15 mouse cellular contexts compared by ENCODE assay signal in the genomic region with DNA sequence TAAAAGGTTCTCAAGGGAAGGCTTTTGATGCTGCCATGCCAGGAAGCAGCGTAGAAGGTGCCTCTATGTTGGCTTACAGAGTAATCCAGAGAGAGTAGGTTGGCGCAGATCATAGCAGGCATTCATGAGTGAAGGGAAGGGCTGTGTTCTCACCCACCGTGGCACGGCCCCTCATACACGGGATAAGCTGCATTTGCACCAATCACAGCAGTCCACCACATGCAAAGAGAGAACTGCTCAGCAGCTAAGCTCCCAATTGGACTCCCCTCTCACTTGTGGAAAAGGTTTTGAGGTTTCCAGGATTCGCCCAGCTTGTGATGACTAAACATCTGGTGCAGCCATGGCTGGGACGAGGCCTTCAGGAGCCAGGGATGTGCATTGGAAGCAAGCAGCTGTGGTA. TPM values are rescaled to one million over a fixed set of nuclear protein-coding genes. Genes with fewer than 3 reads are reported as not detected.
DNase-seq lines count a peak whose midpoint lies in the region; ATAC-seq and TF ChIP-seq lines count a peak whose summit lies in the region.
"Had no signal": no experiment of that assay in that cellular context is flagged by ENCODE, and none has a peak within 500 bp of the region (broad histone marks: within the 10 kb centered on the region; RNA-seq: fewer than 3 reads in every experiment).

No protein-coding gene starts in this region.

- peak overlapping the region; percentile 27 for H3K27ac ChIP-seq in kidney, postnatal 0 days
- H3K27ac ChIP-seq in limb, embryonic 15.5 days, result no peak overlapping the region
- H3K27ac ChIP-seq: embryonic facial prominence, embryonic 13.5 days; hindbrain, postnatal 0 days had no signal

- no peaks in the 10 kb centered on the region for H3K36me3 ChIP-seq in kidney, postnatal 0 days (ENCODE audit: insufficient read depth, low read length)
- H3K36me3 ChIP-seq in limb, embryonic 15.5 days, result no peaks in the 10 kb centered on the region
- H3K36me3 ChIP-seq: embryonic facial prominence, embryonic 13.5 days had no signal

- WGBS in kidney, postnatal 0 days, result 65% methylated on average over 7 of the region's 7 CpGs
- 74% methylated on average over 7 of the region's 7 CpGs for WGBS in limb, embryonic 15.5 days

- DNase-seq in adrenal gland, adult 2 months, result peak; percentile 45
- no peak for DNase-seq in adrenal gland, postnatal 25 days
- no peak for DNase-seq in kidney, postnatal 0 days (ENCODE audit: low spot score)
- DNase-seq in kidney, adult 11 months, result no peak
- peak; percentile 36 for DNase-seq in 3T3-L1 (ENCODE audit: low read depth, low spot score)
- DNase-seq in left cerebral cortex, adult 8-10 months (ENCODE audit: low spot score in 2 of 2), result no peak
- DNase-seq in thymus, postnatal 4 days, result no peak
- DNase-seq: cerebellum, postnatal 36 days; gastrocnemius, postnatal 25 days; right cerebral cortex, postnatal 4 days had no signal

- peaks cover 8% of the 10 kb centered on the region; the same call in 1 of the 2 replicates for H3K4me1 ChIP-seq in kidney, postnatal 0 days (replicated peaks; ENCODE audit: insufficient read depth, low read length)
- peaks cover 38% of the 10 kb centered on the region for H3K4me1 ChIP-seq in limb, embryonic 15.5 days

- TF ChIP-seq CTCF in kidney, postnatal 0 days (IDR thresholded peaks at IDR 0.05; ENCODE audit: low read depth), result no peak

- H3K9ac ChIP-seq in kidney, postnatal 0 days (ENCODE audit: low read depth, low read length), result no peak overlapping the region
- no peak overlapping the region for H3K9ac ChIP-seq in limb, embryonic 15.5 days
- H3K9ac ChIP-seq: embryonic facial prominence, embryonic 13.5 days had no signal

- H3K9me3 ChIP-seq in kidney, postnatal 0 days (replicated peaks; ENCODE audit: low read length), result no peaks in the 10 kb centered on the region
- H3K9me3 ChIP-seq in limb, embryonic 15.5 days, result no peaks in the 10 kb centered on the region
- H3K9me3 ChIP-seq: embryonic facial prominence, embryonic 13.5 days had no signal

- H3K27me3 ChIP-seq in kidney, postnatal 0 days (ENCODE audit: insufficient read depth, low read length), result no peaks in the 10 kb centered on the region
- no peaks in the 10 kb centered on the region for H3K27me3 ChIP-seq in limb, embryonic 15.5 days
- H3K27me3 ChIP-seq: embryonic facial prominence, embryonic 13.5 days had no signal

- ATAC-seq in kidney, postnatal 0 days (replicated peaks; ENCODE audit: low FRiP score, low read depth), result no peak
- no peak for ATAC-seq in limb, embryonic 15.5 days (ENCODE audit: insufficient number of reproducible peaks, low FRiP score, low TSS enrichment, low read depth)
- ATAC-seq: forebrain, embryonic 14.5 days; hindbrain, postnatal 0 days had no signal

- H3K4me3 ChIP-seq in kidney, postnatal 0 days (replicated peaks; ENCODE audit: low read depth, low read length), result no peak overlapping the region
- no peak overlapping the region; the same call in 1 of the 2 replicates for H3K4me3 ChIP-seq in limb, embryonic 15.5 days
- H3K4me3 ChIP-seq: embryonic facial prominence, embryonic 13.5 days; myocyte had no signal

- peak overlapping the region; percentile 65; the same call in 1 of the 2 replicates for H3K4me2 ChIP-seq in kidney, postnatal 0 days (ENCODE audit: low read length)
- H3K4me2 ChIP-seq in limb, embryonic 15.5 days, result peak overlapping the region; percentile 79; the same call in 1 of the 2 replicates

RNA-seq across cellular contexts. Expression of gene Mgst1, which starts 2.5 kb away (rescaled TPM):
- total RNA-seq in adrenal gland, adult 2 months (2021), result 1,000 to 10,000 TPM; 1,146 to 3,232 TPM
- 1,083 and 2,266 TPM in 2 replicates for polyA plus RNA-seq in adrenal gland, adult 2 months (2012; rRNA removed)
- total RNA-seq in adrenal gland, postnatal 25 days (2021), result 2,017 and 2,361 TPM in 2 replicates
- 394 and 439 TPM in 2 replicates for polyA plus RNA-seq in kidney, postnatal 0 days (2015; fragmentation: Nextera tagmentation; extraction: Ambion mirVana)
- 187 and 224 TPM in 2 replicates for polyA plus RNA-seq in limb, embryonic 15.5 days (2015; fragmentation: Nextera tagmentation; extraction: Ambion mirVana)
- 10 to 100 TPM; 12.8 to 19.0 (median 17.3) TPM for total RNA-seq in left cerebral cortex, adult 8-10 months (2022)

Comparison
In these comparisons a context has a peak if more than half of its experiments do, and no peak if none do; other contexts are left out.
1. DNase-seq: peak in adrenal gland, adult 2 months (single experiment) and 3T3-L1 (single experiment); none in adrenal gland, postnatal 25 days (single experiment), kidney, postnatal 0 days (single experiment), kidney, adult 11 months (single experiment), left cerebral cortex, adult 8-10 months (0 of 2) and thymus, postnatal 4 days (single experiment).
2. RNA of gene Mgst1, which starts 2.5 kb away (total RNA-seq): 1,146 to 3,232 TPM in adrenal gland, adult 2 months and 2,017 to 2,361 TPM in adrenal gland, postnatal 25 days; 12.8 to 19.0 TPM in left cerebral cortex, adult 8-10 months; every median in the first group is over 10 times any median in the second.